8 mouse cellular contexts compared by ENCODE assay signal in genomic region chr4:138216891-138217392, GRCm38 (mm10). TPM values are rescaled to one million over a fixed set of nuclear protein-coding genes. Genes with fewer than 3 reads are reported as not detected.
DNase-seq lines count a peak whose midpoint lies in the region; ATAC-seq and TF ChIP-seq lines count a peak whose summit lies in the region.

No protein-coding gene starts in this region.

- intact Hi-C loops in heart, adult 2 months (cut with DNase I), result loop anchor here (5.0 kb wide), 1 partner anchor 210 kb away; no protein-coding TSS in a partner anchor

- H3K4me1 ChIP-seq in embryonic facial prominence, embryonic 14.5 days (ENCODE audit: control insufficient read depth, insufficient read depth, low read length), result peaks cover 19% of the 10 kb centered on the region
- H3K4me1 ChIP-seq in heart, adult 2 months (ENCODE audit: control insufficient read depth, insufficient read depth, low read length), result peaks cover 13% of the 10 kb centered on the region
- peaks cover 28% of the 10 kb centered on the region for H3K4me1 ChIP-seq in limb, embryonic 13.5 days
- H3K4me1 ChIP-seq in midbrain, embryonic 16.5 days (ENCODE audit: control insufficient read depth, insufficient read depth, low read length), result peaks cover 31% of the 10 kb centered on the region

- H3K27ac ChIP-seq in embryonic facial prominence, embryonic 14.5 days (replicated peaks; ENCODE audit: low read depth, low read length), result peak overlapping the region; percentile 99
- peak overlapping the region; percentile 99 for H3K27ac ChIP-seq in heart, adult 2 months
- peak overlapping the region; percentile 98 for H3K27ac ChIP-seq in limb, embryonic 13.5 days
- peak overlapping the region; percentile 100 for H3K27ac ChIP-seq in midbrain, embryonic 16.5 days (ENCODE audit: low read length)

- peak; percentile 21; the same call in 1 of the 2 replicates for TF ChIP-seq POLR2A in heart, adult 2 months (IDR thresholded peaks at IDR 0.05; ENCODE audit: insufficient read depth, low read depth, low read length)

- TF ChIP-seq CTCF in heart, adult 2 months (IDR thresholded peaks at IDR 0.05), result no peak

- H3K4me3 ChIP-seq in embryonic facial prominence, embryonic 14.5 days (ENCODE audit: low read depth, low read length), result peak overlapping the region; percentile 98
- H3K4me3 ChIP-seq in heart, adult 2 months, result peak overlapping the region; percentile 97
- peak overlapping the region; percentile 97 for H3K4me3 ChIP-seq in limb, embryonic 13.5 days
- H3K4me3 ChIP-seq in midbrain, embryonic 16.5 days (ENCODE audit: low read depth, low read length), result peak overlapping the region; percentile 68

- 0% methylated on average over 23 of the region's 68 CpGs for WGBS in embryonic facial prominence, embryonic 14.5 days
- under 1% methylated on average over 63 of the region's 68 CpGs for WGBS in heart, adult 2 months
- under 1% methylated on average over 54 of the region's 68 CpGs for WGBS in limb, embryonic 13.5 days
- WGBS in midbrain, embryonic 16.5 days, result under 1% methylated on average over 54 of the region's 68 CpGs

- peak overlapping the region; percentile 83 for H3K4me2 ChIP-seq in embryonic facial prominence, embryonic 14.5 days (ENCODE audit: low read depth, low read length)
- H3K4me2 ChIP-seq in limb, embryonic 13.5 days (replicated peaks), result peak overlapping the region; percentile 94
- H3K4me2 ChIP-seq in midbrain, embryonic 16.5 days (ENCODE audit: low read length), result peak overlapping the region; percentile 80

- no peaks in the 10 kb centered on the region for H3K9me3 ChIP-seq in embryonic facial prominence, embryonic 14.5 days (ENCODE audit: control insufficient read depth, low read length)
- no peaks in the 10 kb centered on the region for H3K9me3 ChIP-seq in limb, embryonic 13.5 days
- no peaks in the 10 kb centered on the region for H3K9me3 ChIP-seq in midbrain, embryonic 16.5 days (replicated peaks; ENCODE audit: control insufficient read depth, low read length, poor library complexity, severe bottlenecking)

- peak; percentile 94 for DNase-seq in 3T3-L1 (ENCODE audit: low read depth, low spot score)
- DNase-seq in adrenal gland, postnatal 4 days (ENCODE audit: low spot score in 2 of 2), result peak; percentile 97
- DNase-seq in embryonic facial prominence, embryonic 14.5 days (ENCODE audit: low spot score), result peak; percentile 98
- peak; percentile 98 to 99 for DNase-seq in heart, adult 2 months
- peak; percentile 98 for DNase-seq in kidney, adult 8-10 months
- peak; percentile 96 to 98 for DNase-seq in spleen, postnatal 10 days (ENCODE audit: low spot score in 2 of 2)

- H3K79me2 ChIP-seq in heart, adult 2 months (replicated peaks; ENCODE audit: control insufficient read depth, insufficient read depth, low read length), result peaks cover 7% of the 10 kb centered on the region

- peaks cover 14% of the 10 kb centered on the region for H3K36me3 ChIP-seq in embryonic facial prominence, embryonic 14.5 days (ENCODE audit: control insufficient read depth, insufficient read depth, low read length)
- H3K36me3 ChIP-seq in heart, adult 2 months (ENCODE audit: control insufficient read depth, insufficient read depth, low read length), result peaks cover 19% of the 10 kb centered on the region
- peaks cover 14% of the 10 kb centered on the region for H3K36me3 ChIP-seq in limb, embryonic 13.5 days
- H3K36me3 ChIP-seq in midbrain, embryonic 16.5 days (ENCODE audit: control insufficient read depth, insufficient read depth, low read length), result no peaks in the 10 kb centered on the region

- peak; percentile 96 for ATAC-seq in embryonic facial prominence, embryonic 14.5 days (ENCODE audit: low read depth)
- peak; percentile 97 for ATAC-seq in limb, embryonic 13.5 days (ENCODE audit: low FRiP score, low read depth)
- ATAC-seq in midbrain, embryonic 16.5 days, result peak; percentile 93

- no peak for TF ChIP-seq EP300 in heart, adult 2 months (IDR thresholded peaks at IDR 0.05; ENCODE audit: insufficient read depth, low read depth, low read length)

- H3K9ac ChIP-seq in embryonic facial prominence, embryonic 14.5 days (ENCODE audit: low read depth, low read length), result peak overlapping the region; percentile 99
- peak overlapping the region; percentile 100 for H3K9ac ChIP-seq in heart, adult 2 months (ENCODE audit: low read depth, low read length)
- peak overlapping the region; percentile 99 for H3K9ac ChIP-seq in limb, embryonic 13.5 days
- peak overlapping the region; percentile 97 for H3K9ac ChIP-seq in midbrain, embryonic 16.5 days (ENCODE audit: low read depth, low read length)

- H3K27me3 ChIP-seq in embryonic facial prominence, embryonic 14.5 days (replicated peaks; ENCODE audit: control insufficient read depth, insufficient read depth, low read length), result no peaks in the 10 kb centered on the region
- H3K27me3 ChIP-seq in heart, adult 2 months (ENCODE audit: control insufficient read depth, insufficient read depth, low read length), result no peaks in the 10 kb centered on the region
- no peaks in the 10 kb centered on the region for H3K27me3 ChIP-seq in limb, embryonic 13.5 days
- no peaks in the 10 kb centered on the region for H3K27me3 ChIP-seq in midbrain, embryonic 16.5 days (ENCODE audit: control insufficient read depth, insufficient read depth, low read depth, low read length)

RNA-seq across cellular contexts. Expression of gene Hp1bp3, which starts 0.8 kb away (rescaled TPM):
- 100 to 1,000 TPM; 212 to 217 TPM for total RNA-seq in adrenal gland, postnatal 4 days (2021)
- 145 and 178 TPM in 2 replicates for polyA plus RNA-seq in embryonic facial prominence, embryonic 14.5 days (2014; fragmentation: Nextera tagmentation; extraction: Ambion mirVana)
- 10 to 100 TPM; 74.7 to 85.0 TPM for total RNA-seq in heart, adult 2 months (2021)
- polyA plus RNA-seq in heart, adult 2 months (2012; rRNA removed), result 48.0 and 83.9 TPM in 2 replicates
- 202 and 222 TPM in 2 replicates for polyA plus RNA-seq in limb, embryonic 13.5 days (2015; fragmentation: Nextera tagmentation; extraction: Ambion mirVana)
- 199 and 209 TPM in 2 replicates for polyA plus RNA-seq in midbrain, embryonic 16.5 days (2015; fragmentation: Nextera tagmentation; extraction: Ambion mirVana)

RNA-seq across cellular contexts. Expression of gene Sh2d5, which starts 33.3 kb away (rescaled TPM):
- total RNA-seq in adrenal gland, postnatal 4 days (2021), result 1 to 10 TPM; 3.7 to 4.5 TPM
- polyA plus RNA-seq in embryonic facial prominence, embryonic 14.5 days (2014; fragmentation: Nextera tagmentation; extraction: Ambion mirVana), result 0.35 and 0.85 TPM in 2 replicates
- total RNA-seq in heart, adult 2 months (2021), result not detected
- polyA plus RNA-seq in heart, adult 2 months (2012; rRNA removed), result 0.16 and 0.20 TPM in 2 replicates
- polyA plus RNA-seq in limb, embryonic 13.5 days (2015; fragmentation: Nextera tagmentation; extraction: Ambion mirVana), result 0.85 and 0.87 TPM in 2 replicates
- polyA plus RNA-seq in midbrain, embryonic 16.5 days (2015; fragmentation: Nextera tagmentation; extraction: Ambion mirVana), result 16.7 and 20.3 TPM in 2 replicates

RNA-seq across cellular contexts. Expression of gene Kif17, which starts 33.3 kb away (rescaled TPM):
- 1 to 10 TPM; 5.6 to 6.7 TPM for total RNA-seq in adrenal gland, postnatal 4 days (2021)
- 0.71 and 1.6 TPM in 2 replicates for polyA plus RNA-seq in embryonic facial prominence, embryonic 14.5 days (2014; fragmentation: Nextera tagmentation; extraction: Ambion mirVana)
- total RNA-seq in heart, adult 2 months (2021), result under 1 TPM in 1 of 2 experiments, not detected in 1; 0.18 TPM
- 0.29 and 0.55 TPM in 2 replicates for polyA plus RNA-seq in heart, adult 2 months (2012; rRNA removed)
- polyA plus RNA-seq in limb, embryonic 13.5 days (2015; fragmentation: Nextera tagmentation; extraction: Ambion mirVana), result 1.2 and 1.4 TPM in 2 replicates
- 3.4 and 4.0 TPM in 2 replicates for polyA plus RNA-seq in midbrain, embryonic 16.5 days (2015; fragmentation: Nextera tagmentation; extraction: Ambion mirVana)

Comparison
In these comparisons a context has a peak if more than half of its experiments do, and no peak if none do; other contexts are left out.
1. Peak in every context shown above with its lines: DNase-seq, ATAC-seq, H3K4me3 ChIP-seq and H3K27ac ChIP-seq.